Mouse (Mus musculus) ES-E14 (cell line): ENCODE measurements around the gene Pkdcc. TPM values are rescaled to one million over a fixed set of nuclear protein-coding genes. Genes with fewer than 3 reads are reported as not detected.

Experiments used
- DNase-seq: peaks from one replicate; pipeline ENCODE4 v3.0.0-alpha.2; 2013; ENCODE audit warnings: low read depth, low spot score
- H3K27ac ChIP-seq: 2 replicates; pipeline ENCODE4 v1.5.1; 2012; ENCODE audit warnings: low read depth, mild to moderate bottlenecking, low read length, moderate library complexity, mixed read lengths; ENCODE audit not compliant: poor library complexity, insufficient read depth, severe bottlenecking
- H3K36me3 ChIP-seq: 2 replicates; pipeline ENCODE4 v1.6.1; 2012; ENCODE audit warnings: mild to moderate bottlenecking, low read length, moderate library complexity, mixed read lengths; ENCODE audit not compliant: control insufficient read depth, poor library complexity, insufficient read depth, severe bottlenecking
- H3K4me1 ChIP-seq, 2 experiments: fragments of 150-350 bp in 1 of 2; sonication (generic) in 1 of 2; 2 replicates each; pipeline ENCODE4 v1.6.1; 2012; ENCODE audit warnings: low read length in 2 of 2, mild to moderate bottlenecking in 1 of 2, mixed read lengths in 1 of 2; ENCODE audit not compliant: control insufficient read depth in 2 of 2, insufficient read depth in 2 of 2, poor library complexity in 1 of 2
- H3K4me3 ChIP-seq, 2 experiments: fragments of 150-350 bp in 1 of 2; sonication (generic) in 1 of 2; 2 replicates each; pipeline ENCODE4 v1.5.1; 2012; ENCODE audit warnings: low read length in 2 of 2, low read depth in 1 of 2, mild to moderate bottlenecking in 1 of 2, mixed read lengths in 1 of 2; ENCODE audit not compliant: insufficient read depth in 1 of 2, poor library complexity in 1 of 2, severe bottlenecking in 1 of 2
- H3K9ac ChIP-seq: 2 replicates; pipeline ENCODE4 v1.6.1; 2012; ENCODE audit warnings: low read depth, mild to moderate bottlenecking, low read length, mixed read lengths; ENCODE audit not compliant: poor library complexity, insufficient read depth, severe bottlenecking
- H3K9me3 ChIP-seq: fragments of 150-350 bp; sonication (generic); 2 replicates; pipeline ENCODE4 v1.6.1; 2012; ENCODE audit warnings: low read depth, mild to moderate bottlenecking, low read length; ENCODE audit not compliant: control insufficient read depth, insufficient read depth
- CHD2 ChIP-seq: IDR thresholded peaks from 2 replicates; pipeline ENCODE4 v1.6.1; 2014; ENCODE audit warnings: mild to moderate bottlenecking, low read depth, low read length, inconsistent platforms
- HCFC1 ChIP-seq: IDR thresholded peaks from 2 replicates; pipeline ENCODE4 v1.6.1; 2012; ENCODE audit warnings: low read length, inconsistent platforms, borderline replicate concordance; ENCODE audit not compliant: insufficient read depth
- MAFK ChIP-seq: IDR thresholded peaks from 2 replicates; pipeline ENCODE4 v1.6.1; 2014; ENCODE audit warnings: mild to moderate bottlenecking, low read depth, low read length, inconsistent platforms; ENCODE audit not compliant: insufficient read depth
- ZC3H11A ChIP-seq: IDR thresholded peaks from 2 replicates; pipeline ENCODE4 v1.6.1; 2012; ENCODE audit warnings: low read depth, mild to moderate bottlenecking, inconsistent platforms, low read length, borderline replicate concordance
- ZNF384 ChIP-seq: IDR thresholded peaks from 2 replicates; pipeline ENCODE4 v1.6.1; 2012; ENCODE audit warnings: low read depth, low read length, inconsistent platforms
- in situ Hi-C, 2 experiments: fragments of 600-800 bp; cut with MboI; formaldehyde crosslinking; loops; one replicate each; pipeline ENCODE4 v1.15.1; 2025; ENCODE audit warnings: low sequenced_read_pairs in 2 of 2, inconsistent platforms in 1 of 2; ENCODE audit not compliant: unreplicated experiment in 2 of 2
- total RNA-seq: library from RNA; depleted of rRNA; stranded (reverse); fragments of 300-350 nt; gene quantifications from 2 replicates; pipeline ENCODE4 v1.2.3, GENCODE M21; 2012

Pkdcc gene
- total RNA-seq, 1 experiment, result 39.1 TPM

- Histone ChIP-seq H3K27ac (no peak overlapping the region), H3K9ac (no peak overlapping the region), H3K4me3 (no peak overlapping the region; a peak in 1 of 4 replicates), H3K4me1 (peaks cover 0 to 7% of the 10 kb centered on the region in 2 experiments; a peak in 2 of 4 replicates), H3K9me3 (no peaks in the 10 kb centered on the region), H3K36me3 (no peaks in the 10 kb centered on the region)
- DNase-seq, result no peak
- TF ChIP-seq HCFC1 (no peak), MAFK (no peak), ZC3H11A (no peak)
- in situ Hi-C loops, result no loop called here
Observed at GRCm38 (mm10) chr17:83213228-83213915, 1.7 kb upstream of the Pkdcc start.

- no peak for TF ChIP-seq MAFK
- TF ChIP-seq CHD2, result no peak
- no peak for TF ChIP-seq HCFC1
- TF ChIP-seq ZC3H11A, result no peak
- TF ChIP-seq ZNF384, result no peak
- in situ Hi-C loops, result no loop called here
- Histone ChIP-seq H3K27ac (no peak overlapping the region), H3K4me3 (peak overlapping the region; percentile 79 to 89), H3K4me1 (peaks cover 0 to 7% of the 10 kb centered on the region in 2 experiments; a peak in 2 of 4 replicates), H3K36me3 (no peaks in the 10 kb centered on the region), H3K9me3 (no peaks in the 10 kb centered on the region), H3K9ac (peak overlapping the region; percentile 66; the same call in 1 of the 2 replicates)
- DNase-seq, result no peak
Observed at GRCm38 (mm10) chr17:83214161-83214592, 915 bp upstream of the Pkdcc start.

GRCm38 (mm10) chr17:83215529-83216244, 595 bp downstream of the Pkdcc start:
- Histone ChIP-seq H3K27ac (no peak overlapping the region), H3K9me3 (no peaks in the 10 kb centered on the region), H3K4me1 (peaks cover 0 to 7% of the 10 kb centered on the region in 2 experiments; a peak in 2 of 4 replicates), H3K4me3 (peak overlapping the region; percentile 80 to 89), H3K9ac (peak overlapping the region; percentile 54), H3K36me3 (no peaks in the 10 kb centered on the region)
- in situ Hi-C loops, result no loop called here
- TF ChIP-seq ZC3H11A, result no peak
- DNase-seq, result no peak

DNA sequence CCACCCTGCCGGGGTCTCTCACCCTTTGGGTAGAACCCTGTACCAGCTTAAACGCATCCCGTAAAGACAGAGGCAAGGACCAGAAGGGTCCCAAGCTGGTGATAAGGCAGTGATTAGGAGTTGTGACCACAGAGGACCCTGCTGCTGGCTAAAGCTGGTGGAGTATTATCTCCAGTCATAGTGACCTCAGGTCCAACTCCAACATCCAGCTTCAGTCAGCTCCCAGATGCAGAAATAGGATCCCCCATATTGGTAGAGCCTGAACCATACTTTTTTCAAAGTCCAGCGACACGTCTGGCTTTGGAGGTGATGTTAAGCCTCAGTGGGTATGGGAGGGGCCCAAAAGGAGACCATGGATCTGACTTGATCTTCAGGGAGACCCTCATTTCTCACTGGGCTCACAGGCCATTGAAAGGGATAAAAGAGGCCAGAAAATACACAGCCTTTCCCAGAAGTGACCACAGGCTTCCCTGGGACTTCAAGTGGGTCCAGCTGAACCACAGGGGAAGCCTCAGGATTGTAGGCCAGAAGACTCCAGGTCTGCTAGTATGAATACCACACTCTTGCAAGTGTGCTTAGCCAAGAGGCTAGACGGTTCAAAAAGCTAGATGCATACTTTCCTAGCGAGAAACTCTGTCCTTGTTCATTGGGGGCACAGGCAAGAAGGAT, 1.3 kb downstream of the Pkdcc start:
- H3K4me1 ChIP-seq, result peaks cover 0 to 7% of the 10 kb centered on the region in 2 experiments; a peak in 2 of 4 replicates
- DNase-seq, result no peak
- peak overlapping the region; percentile 80 to 89; a peak in 3 of 4 replicates for H3K4me3 ChIP-seq
- H3K9ac ChIP-seq, result 0 out of 2 replicates have a peak overlapping the region, but pooled peaks have one; percentile 54
- no peak overlapping the region for H3K27ac ChIP-seq
- TF ChIP-seq HCFC1 (no peak), CHD2 (no peak), ZC3H11A (no peak), MAFK (no peak), ZNF384 (no peak)
- H3K9me3 ChIP-seq, result no peaks in the 10 kb centered on the region
- H3K36me3 ChIP-seq, result no peaks in the 10 kb centered on the region
- in situ Hi-C loops, result no loop called here
